Mouse (Mus musculus): ENCODE measurements around the gene Rpl34.

The Rpl34 gene

GRCm38 (mm10) chr3:130710103-130710502 lies 20.1 kb downstream of the Rpl34 start:
- no peak for DNase-seq

GRCm38 (mm10) chr3:130708967-130709924 lies 21.0 kb downstream of the Rpl34 start, which contains the start of gene Ostc:
TSS of gene Ostc (minus strand) at chr3:130709444.
- peak; percentile 96 to 97 for DNase-seq

GRCm38 (mm10) chr3:130708529-130708928 lies 21.7 kb downstream of the Rpl34 start:
- peak in 1 of 2 experiments; percentile 25 for DNase-seq

- DNase-seq = no peak
Observed at GRCm38 (mm10) chr3:130702289-130702688, 27.9 kb downstream of the Rpl34 start.

- no peak for DNase-seq
Observed at GRCm38 (mm10) chr3:130697622-130698021, 32.6 kb downstream of the Rpl34 start.

- DNase-seq = no peak
Observed at GRCm38 (mm10) chr3:130694705-130695104, 35.5 kb downstream of the Rpl34 start.

GRCm38 (mm10) chr3:130694041-130694593 lies 36.1 kb downstream of the Rpl34 start:
- no peak for DNase-seq

- DNase-seq = no peak
Observed at GRCm38 (mm10) chr3:130691596-130692170, 38.5 kb downstream of the Rpl34 start.

- DNase-seq = peak in 1 of 2 experiments; percentile 17
Observed at GRCm38 (mm10) chr3:130690834-130691595, 39.2 kb downstream of the Rpl34 start.

- DNase-seq = peak; percentile 91 to 96
Observed at GRCm38 (mm10) chr3:130689630-130690029, 40.6 kb downstream of the Rpl34 start.

- no peak for DNase-seq
Observed at GRCm38 (mm10) chr3:130687051-130687450, 43.1 kb downstream of the Rpl34 start.

- no peak for DNase-seq
Observed at GRCm38 (mm10) chr3:130685014-130685366, 45.2 kb downstream of the Rpl34 start.

- no peak for DNase-seq
Observed at GRCm38 (mm10) chr3:130684276-130685013, 45.8 kb downstream of the Rpl34 start.

GRCm38 (mm10) chr3:130683836-130684235 lies 46.4 kb downstream of the Rpl34 start:
- no peak for DNase-seq

GRCm38 (mm10) chr3:130682183-130682582 lies 48.0 kb downstream of the Rpl34 start:
- DNase-seq = no peak

- no peak for DNase-seq
Observed at GRCm38 (mm10) chr3:130681226-130681625, 49.0 kb downstream of the Rpl34 start.

GRCm38 (mm10) chr3:130677671-130678460 lies 52.3 kb downstream of the Rpl34 start:
- no peak for DNase-seq

All from cerebellum, postnatal 14 days (tissue).